Mouse (Mus musculus): Measurements from ENCODE around the gene Dagla.

Dagla gene

GRCm38 (mm10) chr19:10210885-10211284 lies 93.8 kb downstream of the Dagla start:
- ChIA-PET POLR2A (interaction anchor here in 2 of 4 experiments (0.6 to 2.0 kb wide), 4 partner anchors 21 to 399 kb away, joined by 3 to 6 read pairs (median 4); no protein-coding TSS in a partner anchor), CTCF (interaction anchor here in 3 of 4 experiments (0.5 to 1.9 kb wide), 6 partner anchors 8 to 239 kb away, joined by 3 to 8 read pairs (median 4); no protein-coding TSS in a partner anchor)

- CTCF ChIA-PET = interaction anchor here in 3 of 4 experiments (0.6 to 1.6 kb wide), 4 partner anchors 7 to 170 kb away, joined by 3 to 9 read pairs (median 4); no protein-coding TSS in a partner anchor
Measured at GRCm38 (mm10) chr19:10208851-10209250, 95.8 kb downstream of the Dagla start.

GRCm38 (mm10) chr19:10205051-10205450 lies 99.6 kb downstream of the Dagla start:
- ChIA-PET CTCF (interaction anchor here (0.6 to 2.2 kb wide), 12 partner anchors 11 to 215 kb away, joined by 3 to 14 read pairs (median 5); partner anchors contain the start of gene Fads1 (in 1 of the 4)), POLR2A (interaction anchor here (0.7 to 6.0 kb wide), 11 partner anchors 8 to 321 kb away, joined by 3 to 60 read pairs (median 4); partner anchors contain the start of genes Fads1 (in 1 of the 4) and Sdhaf2 (in 1 of the 4))

More at GRCm38 (mm10) chr19:10208851-10209250, 95.8 kb downstream of the Dagla start:
- POLR2A ChIA-PET = no interaction called here

GRCm38 (mm10) chr19:10204616-10205001 lies 100.1 kb downstream of the Dagla start:
- ChIA-PET CTCF (interaction anchor here in 3 of 4 experiments (0.6 to 2.2 kb wide), 11 partner anchors 12 to 215 kb away, joined by 3 to 14 read pairs (median 6); partner anchors contain the start of gene Fads1 (in 1 of the 3)), POLR2A (interaction anchor here (0.7 to 6.0 kb wide), 13 partner anchors 8 to 321 kb away, joined by 3 to 60 read pairs (median 4); partner anchors contain the start of genes Fads1 (in 1 of the 4), Lrrc10b (in 1 of the 4) and Sdhaf2 (in 1 of the 4))

GRCm38 (mm10) chr19:10203848-10204615 lies 100.6 kb downstream of the Dagla start, which contains the start of the genes Tmem258 and Fen1:
Tmem258 (plus strand) TSS chr19:10204014.
Fen1 (minus strand) TSS chr19:10204169.
- CTCF ChIA-PET = interaction anchor here in 2 of 4 experiments (0.6 to 2.2 kb wide), 11 partner anchors 12 to 214 kb away, joined by 3 to 14 read pairs (median 4); partner anchors contain the start of gene Fads1 (in 1 of the 2)

GRCm38 (mm10) chr19:10203146-10203847 lies 101.4 kb downstream of the Dagla start:
- ChIA-PET POLR2A (interaction anchor here in 3 of 4 experiments (0.7 to 6.0 kb wide), 17 partner anchors 12 to 254 kb away, joined by 3 to 60 read pairs (median 4); partner anchors contain the start of genes Lrrc10b (in 2 of the 3), Fads1 (in 1 of the 3), Fads2 (in 1 of the 3) and Myrf (in 1 of the 3)), CTCF (interaction anchor here in 2 of 4 experiments (0.7 to 2.2 kb wide), 6 partner anchors 14 to 210 kb away, joined by 3 to 14 read pairs (median 7); partner anchors contain the start of gene Fads1 (in 1 of the 2))

More at GRCm38 (mm10) chr19:10203848-10204615, 100.6 kb downstream of the Dagla start, which contains the start of the genes Tmem258 and Fen1:
- POLR2A ChIA-PET = interaction anchor here (0.5 to 6.0 kb wide), 22 partner anchors 9 to 350 kb away, joined by 3 to 60 read pairs (median 4); partner anchors contain the start of genes Lrrc10b (in 2 of the 4), Fads1 (in 1 of the 4), Fads2 (in 1 of the 4) and Myrf (in 1 of the 4)

GRCm38 (mm10) chr19:10198723-10199122 lies 106.0 kb downstream of the Dagla start:
- ChIA-PET POLR2A (interaction anchor here (0.9 to 5.6 kb wide), 27 partner anchors 10 to 304 kb away, joined by 3 to 38 read pairs (median 5); partner anchors contain the start of genes Fads1 (in 3 of the 4) and Fads2 (in 2 of the 4)), CTCF (interaction anchor here (0.5 to 4.8 kb wide), 56 partner anchors 9 to 1393 kb away, joined by 3 to 35 read pairs (median 3); partner anchors contain the start of genes Fads1 (in 4 of the 4), Myrf (in 2 of the 4) and Fads2 (in 1 of the 4))

GRCm38 (mm10) chr19:10198286-10198685 lies 106.4 kb downstream of the Dagla start:
- ChIA-PET CTCF (interaction anchor here (0.5 to 4.8 kb wide), 51 partner anchors 9 to 1392 kb away, joined by 3 to 35 read pairs (median 4); partner anchors contain the start of genes Fads1 (in 4 of the 4), Myrf (in 2 of the 4) and Fads2 (in 1 of the 4)), POLR2A (interaction anchor here (0.6 to 5.6 kb wide), 28 partner anchors 9 to 304 kb away, joined by 3 to 38 read pairs (median 5); partner anchors contain the start of genes Fads1 (in 3 of the 4) and Fads2 (in 2 of the 4))

GRCm38 (mm10) chr19:10197130-10197529 lies 107.5 kb downstream of the Dagla start:
- ChIA-PET CTCF (interaction anchor here (0.5 to 4.8 kb wide), 10 partner anchors 11 to 477 kb away, joined by 3 to 35 read pairs (median 4); partner anchors contain the start of genes Fads1 (in 2 of the 4) and Myrf (in 1 of the 4)), POLR2A (interaction anchor here (0.5 to 5.6 kb wide), 26 partner anchors 8 to 1447 kb away, joined by 3 to 38 read pairs (median 3); partner anchors contain the start of gene Fads1 (in 2 of the 4))

Data from embryonic stem cell, embryonic (primary cell).